In genomic region chr2:84632999-84633398, GRCm38 (mm10) we compare ENCODE assay signal across 8 mouse cellular contexts. TPM values are rescaled to one million over a fixed set of nuclear protein-coding genes. Genes with fewer than 3 reads are reported as not detected.
DNase-seq lines count a peak whose midpoint lies in the region; ATAC-seq and TF ChIP-seq lines count a peak whose summit lies in the region.
"Had no signal": no experiment of that assay in that cellular context is flagged by ENCODE, and none has a peak within 500 bp of the region (broad histone marks: within the 10 kb centered on the region; RNA-seq: fewer than 3 reads in every experiment).

No protein-coding gene starts in this region.

- no peak overlapping the region for H3K9ac ChIP-seq in midbrain, embryonic 14.5 days (replicated peaks; ENCODE audit: low read length)
- H3K9ac ChIP-seq in midbrain, embryonic 16.5 days (ENCODE audit: low read depth, low read length) = no peak overlapping the region
- H3K9ac ChIP-seq in intestine, postnatal 0 days (ENCODE audit: low read depth, low read length) = no peak overlapping the region
- H3K9ac ChIP-seq: embryonic facial prominence, embryonic 13.5 days had no signal

- peak; percentile 14 for DNase-seq in midbrain, embryonic 14.5 days
- DNase-seq in spleen, postnatal 14 days (ENCODE audit: low spot score in 2 of 2) = no peak
- no peak for DNase-seq in right cerebral cortex, adult 2 months (ENCODE audit: low spot score in 2 of 2)

- ATAC-seq in midbrain, embryonic 14.5 days (ENCODE audit: low FRiP score, low TSS enrichment) = no peak
- ATAC-seq in midbrain, embryonic 16.5 days = no peak
- ATAC-seq in common myeloid progenitor, adult 5-6 weeks (replicated peaks; ENCODE audit: low read depth, poor library complexity, severe bottlenecking) = peak; percentile 26
- ATAC-seq in intestine, postnatal 0 days = 0 out of 2 replicates have a peak, but pooled peaks have one; percentile 26
- peak; percentile 39 for ATAC-seq in megakaryocyte-erythroid progenitor cell, adult 5-6 weeks (replicated peaks; ENCODE audit: low FRiP score, low TSS enrichment, poor library complexity, severe bottlenecking)

- no peaks in the 10 kb centered on the region for H3K27me3 ChIP-seq in midbrain, embryonic 14.5 days (ENCODE audit: control insufficient read depth, insufficient read depth, low read length)
- no peaks in the 10 kb centered on the region for H3K27me3 ChIP-seq in midbrain, embryonic 16.5 days (ENCODE audit: control insufficient read depth, insufficient read depth, low read depth, low read length)
- no peaks in the 10 kb centered on the region for H3K27me3 ChIP-seq in intestine, postnatal 0 days (replicated peaks; ENCODE audit: control insufficient read depth, insufficient read depth, low read length)
- H3K27me3 ChIP-seq: embryonic facial prominence, embryonic 13.5 days had no signal

- TF ChIP-seq CTCF in intestine, postnatal 0 days (IDR thresholded peaks at IDR 0.05; ENCODE audit: low read depth) = no peak

- no peaks in the 10 kb centered on the region for H3K36me3 ChIP-seq in midbrain, embryonic 14.5 days (ENCODE audit: control insufficient read depth, insufficient read depth, low read length)
- H3K36me3 ChIP-seq in midbrain, embryonic 16.5 days (ENCODE audit: control insufficient read depth, insufficient read depth, low read length) = no peaks in the 10 kb centered on the region
- no peaks in the 10 kb centered on the region for H3K36me3 ChIP-seq in intestine, postnatal 0 days (ENCODE audit: control insufficient read depth, insufficient read depth)

- H3K9me3 ChIP-seq in midbrain, embryonic 14.5 days (ENCODE audit: control insufficient read depth, low read length) = no peaks in the 10 kb centered on the region
- H3K9me3 ChIP-seq in midbrain, embryonic 16.5 days (replicated peaks; ENCODE audit: control insufficient read depth, low read length, poor library complexity, severe bottlenecking) = no peaks in the 10 kb centered on the region
- no peaks in the 10 kb centered on the region for H3K9me3 ChIP-seq in intestine, postnatal 0 days (ENCODE audit: control insufficient read depth)
- H3K9me3 ChIP-seq: embryonic facial prominence, embryonic 13.5 days had no signal

- H3K27ac ChIP-seq in midbrain, embryonic 14.5 days (replicated peaks; ENCODE audit: low read depth, low read length) = no peak overlapping the region
- no peak overlapping the region for H3K27ac ChIP-seq in midbrain, embryonic 16.5 days (ENCODE audit: low read length)
- H3K27ac ChIP-seq in intestine, postnatal 0 days (ENCODE audit: low read depth, low read length) = peak overlapping the region; percentile 66
- H3K27ac ChIP-seq: embryonic facial prominence, embryonic 13.5 days had no signal

- H3K4me1 ChIP-seq in midbrain, embryonic 14.5 days (ENCODE audit: control insufficient read depth, insufficient read depth, low read length) = peaks cover 28% of the 10 kb centered on the region
- peaks cover 36% of the 10 kb centered on the region for H3K4me1 ChIP-seq in midbrain, embryonic 16.5 days (ENCODE audit: control insufficient read depth, insufficient read depth, low read length)
- peaks cover 49% of the 10 kb centered on the region for H3K4me1 ChIP-seq in intestine, postnatal 0 days (replicated peaks; ENCODE audit: control insufficient read depth, insufficient read depth, low read length)

- H3K4me2 ChIP-seq in midbrain, embryonic 14.5 days (ENCODE audit: low read length) = no peak overlapping the region
- no peak overlapping the region; the same call in 1 of the 2 replicates for H3K4me2 ChIP-seq in midbrain, embryonic 16.5 days (ENCODE audit: low read length)
- peak overlapping the region; percentile 60 for H3K4me2 ChIP-seq in intestine, postnatal 0 days (replicated peaks; ENCODE audit: low read depth)
- H3K4me2 ChIP-seq: embryonic facial prominence, embryonic 13.5 days had no signal

- no peak overlapping the region for H3K4me3 ChIP-seq in midbrain, embryonic 14.5 days (replicated peaks; ENCODE audit: low read depth, low read length)
- H3K4me3 ChIP-seq in midbrain, embryonic 16.5 days (ENCODE audit: low read depth, low read length) = no peak overlapping the region
- no peak overlapping the region for H3K4me3 ChIP-seq in intestine, postnatal 0 days (ENCODE audit: low read depth, low read length)
- H3K4me3 ChIP-seq: embryonic facial prominence, embryonic 13.5 days had no signal

- WGBS in midbrain, embryonic 14.5 days = 7% methylated on average over 3 of the region's 3 CpGs
- 0% methylated on average over 3 of the region's 3 CpGs for WGBS in midbrain, embryonic 16.5 days
- WGBS in intestine, postnatal 0 days = 2% methylated on average over 3 of the region's 3 CpGs

RNA-seq across cellular contexts. Expression of gene Ctnnd1, which starts 17.6 kb away (rescaled TPM):
- polyA plus RNA-seq in midbrain, embryonic 14.5 days (2014; fragmentation: Nextera tagmentation; extraction: Ambion mirVana) = 21.9 and 33.8 TPM in 2 replicates
- polyA plus RNA-seq in midbrain, embryonic 16.5 days (2015; fragmentation: Nextera tagmentation; extraction: Ambion mirVana) = 29.9 and 30.1 TPM in 2 replicates
- 28.7 and 29.9 TPM in 2 replicates for total RNA-seq in common myeloid progenitor, adult 5-6 weeks (2017)
- polyA plus RNA-seq in intestine, postnatal 0 days (2015; fragmentation: Nextera tagmentation; extraction: Ambion mirVana) = 45.4 and 46.1 TPM in 2 replicates
- 24.2 and 27.2 TPM in 2 replicates for total RNA-seq in megakaryocyte-erythroid progenitor cell, adult 5-6 weeks (2014; fragmentation: Nextera tagmentation)
- 14.9 and 20.1 TPM in 2 replicates for total RNA-seq in megakaryocyte-erythroid progenitor cell, adult 5-6 weeks (2017)

RNA-seq across cellular contexts. Expression of gene Btbd18, which starts 25.9 kb away (rescaled TPM):
- 0.37 and 0.53 TPM in 2 replicates for polyA plus RNA-seq in midbrain, embryonic 14.5 days (2014; fragmentation: Nextera tagmentation; extraction: Ambion mirVana)
- polyA plus RNA-seq in midbrain, embryonic 16.5 days (2015; fragmentation: Nextera tagmentation; extraction: Ambion mirVana) = 0.26 and 0.39 TPM in 2 replicates
- total RNA-seq in common myeloid progenitor, adult 5-6 weeks (2017) = 0.05 TPM in 1 of 2 replicates, not detected in the other
- polyA plus RNA-seq in intestine, postnatal 0 days (2015; fragmentation: Nextera tagmentation; extraction: Ambion mirVana) = 0.07 TPM in 1 of 2 replicates, not detected in the other
- total RNA-seq in megakaryocyte-erythroid progenitor cell, adult 5-6 weeks (2014; fragmentation: Nextera tagmentation) = not detected in 2 replicates
- not detected in 2 replicates for total RNA-seq in megakaryocyte-erythroid progenitor cell, adult 5-6 weeks (2017)

RNA-seq across cellular contexts. Expression of gene Selenoh, which starts 37.6 kb away (rescaled TPM):
- polyA plus RNA-seq in midbrain, embryonic 14.5 days (2014; fragmentation: Nextera tagmentation; extraction: Ambion mirVana) = 220 and 232 TPM in 2 replicates
- 177 and 185 TPM in 2 replicates for polyA plus RNA-seq in midbrain, embryonic 16.5 days (2015; fragmentation: Nextera tagmentation; extraction: Ambion mirVana)
- total RNA-seq in common myeloid progenitor, adult 5-6 weeks (2017) = 74.6 and 105 TPM in 2 replicates
- 83.4 and 90.7 TPM in 2 replicates for polyA plus RNA-seq in intestine, postnatal 0 days (2015; fragmentation: Nextera tagmentation; extraction: Ambion mirVana)
- 164 and 169 TPM in 2 replicates for total RNA-seq in megakaryocyte-erythroid progenitor cell, adult 5-6 weeks (2014; fragmentation: Nextera tagmentation)
- 70.6 and 79.2 TPM in 2 replicates for total RNA-seq in megakaryocyte-erythroid progenitor cell, adult 5-6 weeks (2017)

RNA-seq across cellular contexts. Expression of gene Gm28635, which starts 44.8 kb away (rescaled TPM):
- polyA plus RNA-seq in midbrain, embryonic 14.5 days (2014; fragmentation: Nextera tagmentation; extraction: Ambion mirVana) = not detected in 2 replicates
- polyA plus RNA-seq in midbrain, embryonic 16.5 days (2015; fragmentation: Nextera tagmentation; extraction: Ambion mirVana) = not detected in 2 replicates
- 6.6 TPM in 1 of 2 replicates, not detected in the other for total RNA-seq in common myeloid progenitor, adult 5-6 weeks (2017)
- polyA plus RNA-seq in intestine, postnatal 0 days (2015; fragmentation: Nextera tagmentation; extraction: Ambion mirVana) = not detected in 2 replicates
- total RNA-seq in megakaryocyte-erythroid progenitor cell, adult 5-6 weeks (2014; fragmentation: Nextera tagmentation) = 0.82 TPM in 1 of 2 replicates, not detected in the other
- not detected in 2 replicates for total RNA-seq in megakaryocyte-erythroid progenitor cell, adult 5-6 weeks (2017)
- polyA plus RNA-seq: embryonic facial prominence, embryonic 13.5 days had no signal

RNA-seq across cellular contexts. Expression of gene Med19, which starts 45.2 kb away (rescaled TPM):
- polyA plus RNA-seq in midbrain, embryonic 14.5 days (2014; fragmentation: Nextera tagmentation; extraction: Ambion mirVana) = 55.4 and 56.5 TPM in 2 replicates
- polyA plus RNA-seq in midbrain, embryonic 16.5 days (2015; fragmentation: Nextera tagmentation; extraction: Ambion mirVana) = 52.3 and 53.6 TPM in 2 replicates
- 33.2 and 39.2 TPM in 2 replicates for total RNA-seq in common myeloid progenitor, adult 5-6 weeks (2017)
- 20.6 and 21.0 TPM in 2 replicates for polyA plus RNA-seq in intestine, postnatal 0 days (2015; fragmentation: Nextera tagmentation; extraction: Ambion mirVana)
- 29.3 and 38.1 TPM in 2 replicates for total RNA-seq in megakaryocyte-erythroid progenitor cell, adult 5-6 weeks (2014; fragmentation: Nextera tagmentation)
- total RNA-seq in megakaryocyte-erythroid progenitor cell, adult 5-6 weeks (2017) = 26.8 and 30.1 TPM in 2 replicates

Comparison
In these comparisons a context has a peak if more than half of its experiments do, and no peak if none do; other contexts are left out.
1. ATAC-seq: peak in common myeloid progenitor, adult 5-6 weeks (single experiment), intestine, postnatal 0 days (single experiment) and megakaryocyte-erythroid progenitor cell, adult 5-6 weeks (single experiment); none in midbrain, embryonic 14.5 days (single experiment) and midbrain, embryonic 16.5 days (single experiment).